Mouse (Mus musculus): ENCODE results near the gene Matn3.

Matn3 gene

GRCm38 (mm10) chr12:8935349-8935748 is 12.4 kb upstream of the Matn3 start:
- intact Hi-C loops (cut with DNase I), result loop anchor here (5.0 kb wide), 2 partner anchors 43 to 173 kb away; no protein-coding TSS in a partner anchor

GRCm38 (mm10) chr12:8936210-8936609 is 11.5 kb upstream of the Matn3 start:
- intact Hi-C loops (cut with DNase I), result loop anchor here (5.0 kb wide), 2 partner anchors 44 to 174 kb away; no protein-coding TSS in a partner anchor

- intact Hi-C loops (cut with DNase I), result loop anchor here (5.0 kb wide), 2 partner anchors 47 to 177 kb away; no protein-coding TSS in a partner anchor
These were observed 8.2 kb upstream of the Matn3 start for GRCm38 (mm10) chr12:8939490-8939889.

- intact Hi-C loops (cut with DNase I), result no loop called here
These were observed 7.4 kb upstream of the Matn3 start for GRCm38 (mm10) chr12:8940011-8941005.

- intact Hi-C loops (cut with DNase I), result no loop called here
These were observed 6.6 kb upstream of the Matn3 start for GRCm38 (mm10) chr12:8941131-8941615.

GRCm38 (mm10) chr12:8941699-8942392 is 5.9 kb upstream of the Matn3 start:
- intact Hi-C loops (cut with DNase I), result no loop called here

- intact Hi-C loops (cut with DNase I), result loop anchor here (5.0 kb wide), 1 partner anchor 60 kb away; no protein-coding TSS in a partner anchor
These were observed 566 bp upstream of the Matn3 start for GRCm38 (mm10) chr12:8947163-8947562.

GRCm38 (mm10) chr12:8953136-8953535 is 5.4 kb downstream of the Matn3 start:
- intact Hi-C loops (cut with DNase I), result no loop called here

GRCm38 (mm10) chr12:8954161-8954561 is 6.4 kb downstream of the Matn3 start:
- intact Hi-C loops (cut with DNase I), result no loop called here

GRCm38 (mm10) chr12:8961607-8962316 is 14.0 kb downstream of the Matn3 start:
- intact Hi-C loops (cut with DNase I), result no loop called here

- intact Hi-C loops (cut with DNase I), result no loop called here
These were observed 22.1 kb downstream of the Matn3 start for GRCm38 (mm10) chr12:8969828-8970227.

- intact Hi-C loops (cut with DNase I), result no loop called here
These were observed 26.2 kb downstream of the Matn3 start, which contains the start of gene Wdr35 for GRCm38 (mm10) chr12:8973820-8974465. TSS of gene Wdr35 (plus strand) at chr12:8973892.

- intact Hi-C loops (cut with DNase I), result no loop called here
These were observed 27.3 kb downstream of the Matn3 start for GRCm38 (mm10) chr12:8975076-8975475.

- intact Hi-C loops (cut with DNase I), result no loop called here
These were observed 45.5 kb downstream of the Matn3 start for GRCm38 (mm10) chr12:8993231-8993630.

GRCm38 (mm10) chr12:8998318-8998717 is 50.6 kb downstream of the Matn3 start:
- intact Hi-C loops (cut with DNase I), result no loop called here

GRCm38 (mm10) chr12:9002038-9002648 is 54.4 kb downstream of the Matn3 start:
- intact Hi-C loops (cut with DNase I), result loop anchor here (1.0 to 10.0 kb wide), 2 partner anchors 113 to 237 kb away; no protein-coding TSS in a partner anchor

- intact Hi-C loops (cut with DNase I), result loop anchor here (10.0 kb wide), 1 partner anchor 242 kb away; no protein-coding TSS in a partner anchor
These were observed 59.4 kb downstream of the Matn3 start for GRCm38 (mm10) chr12:9007146-9007545.

- intact Hi-C loops (cut with DNase I), result loop anchor here (10.0 kb wide), 1 partner anchor 243 kb away; no protein-coding TSS in a partner anchor
These were observed 60.1 kb downstream of the Matn3 start for GRCm38 (mm10) chr12:9007811-9008210.

GRCm38 (mm10) chr12:9010311-9010710 is 62.6 kb downstream of the Matn3 start:
- intact Hi-C loops (cut with DNase I), result no loop called here

- intact Hi-C loops (cut with DNase I), result no loop called here
These were observed 68.6 kb downstream of the Matn3 start for GRCm38 (mm10) chr12:9016376-9016775.

All from adrenal gland (tissue).